Mouse (Mus musculus) testis, adult 2 months (tissue): ENCODE data around the gene Gm20517. TPM values are rescaled to one million over a fixed set of nuclear protein-coding genes. Genes with fewer than 3 reads are reported as not detected.

Experiments used
- H3K27ac ChIP-seq: fragments of 200-500 bp; 2 replicates; pipeline ENCODE4 v1.5.1; 2012; ENCODE audit warnings: low read depth, low read length; ENCODE audit not compliant: control insufficient read depth, insufficient read depth
- H3K27me3 ChIP-seq: fragments of 200-500 bp; 2 replicates; pipeline ENCODE4 v1.6.1; 2012; ENCODE audit warnings: mild to moderate bottlenecking, low read length, moderate library complexity; ENCODE audit not compliant: control insufficient read depth, insufficient read depth
- H3K36me3 ChIP-seq: fragments of 200-500 bp; 2 replicates; pipeline ENCODE4 v1.6.1; 2012; ENCODE audit warnings: mild to moderate bottlenecking, low read length; ENCODE audit not compliant: control insufficient read depth, insufficient read depth
- H3K4me1 ChIP-seq: fragments of 200-500 bp; 2 replicates; pipeline ENCODE4 v1.6.1; 2012; ENCODE audit warnings: low read length; ENCODE audit not compliant: control insufficient read depth, insufficient read depth
- H3K4me3 ChIP-seq: fragments of 200-500 bp; 2 replicates; pipeline ENCODE4 v1.5.1; 2012; ENCODE audit warnings: low read depth, mild to moderate bottlenecking, low read length, moderate library complexity, mixed read lengths; ENCODE audit not compliant: control insufficient read depth
- CTCF ChIP-seq: fragments of 200-500 bp; IDR thresholded peaks from 2 replicates; pipeline ENCODE4 v1.5.1; 2012; ENCODE audit warnings: low read depth, mild to moderate bottlenecking, inconsistent platforms, low read length, moderate library complexity; ENCODE audit not compliant: control insufficient read depth, insufficient read depth, insufficient replicate concordance
- POLR2A ChIP-seq: fragments of 200-500 bp; IDR thresholded peaks from 2 replicates; pipeline ENCODE4 v1.6.1; 2012; ENCODE audit warnings: low read depth, mild to moderate bottlenecking, inconsistent platforms, low read length, moderate library complexity; ENCODE audit not compliant: control insufficient read depth
- polyA plus RNA-seq: library from polyadenylated mRNA; depleted of rRNA; stranded (reverse); fragments of >200 nt; gene quantifications from 2 replicates; pipeline ENCODE4 v1.2.3, GENCODE M21; 2012

The Gm20517 gene
- polyA plus RNA-seq, 1 experiment, result 20.6 TPM

DNA sequence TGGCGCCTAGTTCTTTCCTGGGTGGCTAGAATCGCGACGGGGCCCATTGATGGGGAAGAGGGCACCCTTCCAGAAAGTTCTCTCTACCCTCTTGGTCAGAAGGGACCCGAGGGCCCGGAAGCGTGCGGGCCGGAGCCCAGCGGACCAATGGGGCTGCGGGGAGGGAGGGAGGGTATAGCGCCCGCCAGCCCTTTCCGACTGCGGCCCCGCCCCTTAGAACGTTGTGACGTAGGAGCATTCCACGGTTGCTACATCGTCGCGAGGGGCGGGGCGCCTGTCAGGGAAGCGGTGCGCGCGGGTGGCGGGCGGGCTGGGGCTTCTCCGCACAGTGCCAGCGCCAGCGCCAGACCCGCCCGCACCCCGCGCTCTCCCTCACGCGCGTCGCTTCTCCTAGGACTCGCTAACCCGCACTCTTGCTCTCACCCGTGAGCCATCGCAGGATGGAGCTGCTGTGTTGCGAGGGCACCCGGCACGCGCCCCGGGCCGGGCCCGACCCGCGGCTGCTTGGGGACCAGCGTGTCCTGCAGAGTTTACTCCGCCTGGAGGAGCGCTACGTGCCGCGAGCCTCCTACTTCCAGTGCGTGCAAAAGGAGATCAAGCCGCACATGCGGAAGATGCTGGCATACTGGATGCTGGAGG, 18.1 kb upstream of the Gm20517 start:
- peaks cover 29% of the 10 kb centered on the region for H3K4me1 ChIP-seq
- peak overlapping the region; percentile 54 for H3K27ac ChIP-seq
- no peaks in the 10 kb centered on the region for H3K36me3 ChIP-seq
- H3K27me3 ChIP-seq, result no peaks in the 10 kb centered on the region
- peak overlapping the region; percentile 82 for H3K4me3 ChIP-seq
- TF ChIP-seq CTCF, result no peak
- TF ChIP-seq POLR2A, result 0 out of 2 replicates have a peak, but pooled peaks have one; percentile 8

DNA sequence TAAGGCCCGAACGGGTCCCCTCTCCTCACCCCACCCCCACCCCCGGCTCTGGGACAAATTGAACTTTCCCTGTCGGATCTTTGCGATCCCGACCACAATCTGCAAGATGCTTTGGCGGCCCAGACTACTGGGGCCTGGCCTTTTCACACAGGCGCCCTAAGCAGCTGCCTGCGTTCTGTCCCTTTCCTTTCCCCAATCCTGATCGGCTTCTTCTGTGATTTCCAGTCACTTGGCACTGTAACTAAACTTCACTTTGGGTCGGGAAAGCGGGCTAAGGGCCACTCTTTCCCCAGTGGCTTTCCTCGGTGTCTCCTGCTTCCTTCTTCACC, 17.6 kb upstream of the Gm20517 start:
- TF ChIP-seq CTCF (no peak), POLR2A (no peak)
- Histone ChIP-seq H3K27ac (peak overlapping the region; percentile 65), H3K4me3 (peak overlapping the region; percentile 82), H3K4me1 (peaks cover 29% of the 10 kb centered on the region), H3K27me3 (no peaks in the 10 kb centered on the region), H3K36me3 (no peaks in the 10 kb centered on the region)

DNA sequence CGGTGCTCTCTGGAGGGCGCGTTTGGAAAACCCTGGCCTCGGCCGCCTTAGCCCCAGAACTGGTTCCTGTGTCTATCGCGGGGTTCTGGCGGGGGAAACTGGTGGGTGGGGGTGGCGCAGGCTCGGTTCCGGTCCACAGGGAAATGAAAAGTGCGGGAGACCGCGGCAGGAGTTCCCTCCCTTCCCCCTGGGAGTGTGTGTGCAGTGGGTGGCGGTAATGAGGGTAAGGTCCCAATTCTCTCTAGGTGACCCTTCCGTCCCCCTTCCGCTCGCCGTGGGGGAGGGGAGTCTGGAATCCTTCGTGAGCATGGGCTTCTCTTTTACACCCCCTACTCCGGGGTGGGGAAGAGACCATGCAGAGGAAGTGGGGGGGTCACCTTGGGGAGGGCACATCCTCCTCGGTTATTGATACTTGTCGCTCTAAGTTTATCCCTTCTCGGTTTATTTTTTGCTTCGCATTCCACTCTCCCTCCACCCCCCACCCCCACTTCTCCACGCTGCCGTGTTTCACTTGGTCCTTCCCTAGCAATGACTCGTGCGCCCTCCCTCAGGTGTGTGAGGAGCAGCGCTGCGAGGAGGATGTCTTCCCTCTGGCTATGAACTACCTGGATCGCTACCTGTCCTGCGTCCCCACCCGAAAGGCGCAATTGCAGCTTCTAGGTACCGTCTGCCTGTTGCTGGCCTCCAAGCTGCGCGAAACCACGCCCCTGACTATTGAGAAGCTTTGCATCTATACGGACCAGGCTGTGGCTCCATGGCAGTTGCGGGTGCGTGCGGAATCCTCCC, 17.0 kb upstream of the Gm20517 start:
- H3K27me3 ChIP-seq, result no peaks in the 10 kb centered on the region
- H3K36me3 ChIP-seq, result no peaks in the 10 kb centered on the region
- H3K4me1 ChIP-seq, result peaks cover 29% of the 10 kb centered on the region

DNA sequence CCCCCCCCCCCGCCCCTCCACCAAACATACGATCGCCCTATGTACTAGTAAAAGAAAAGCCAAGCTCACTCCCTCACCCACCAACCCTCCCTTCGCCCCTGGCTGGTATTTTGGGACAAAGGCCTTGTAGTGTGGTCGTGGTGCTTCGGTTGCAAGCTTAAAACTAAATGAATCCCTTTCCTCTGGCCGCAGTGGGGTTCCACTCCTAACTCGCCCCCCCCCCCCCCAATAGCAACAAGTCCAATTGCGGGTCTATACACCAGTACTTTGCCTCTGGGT, 16.5 kb upstream of the Gm20517 start:
- peak overlapping the region; percentile 57; the same call in 1 of the 2 replicates for H3K27ac ChIP-seq
- H3K4me1 ChIP-seq, result peaks cover 29% of the 10 kb centered on the region
- H3K27me3 ChIP-seq, result no peaks in the 10 kb centered on the region
- H3K4me3 ChIP-seq, result peak overlapping the region; percentile 81
- no peaks in the 10 kb centered on the region for H3K36me3 ChIP-seq
- TF ChIP-seq CTCF (no peak), POLR2A (no peak)

More for the DNA sequence above, 17.0 kb upstream of the Gm20517 start:
- H3K4me3 ChIP-seq, result peak overlapping the region; percentile 82
- TF ChIP-seq CTCF, result no peak
- no peak for TF ChIP-seq POLR2A
- peak overlapping the region; percentile 65 for H3K27ac ChIP-seq

DNA sequence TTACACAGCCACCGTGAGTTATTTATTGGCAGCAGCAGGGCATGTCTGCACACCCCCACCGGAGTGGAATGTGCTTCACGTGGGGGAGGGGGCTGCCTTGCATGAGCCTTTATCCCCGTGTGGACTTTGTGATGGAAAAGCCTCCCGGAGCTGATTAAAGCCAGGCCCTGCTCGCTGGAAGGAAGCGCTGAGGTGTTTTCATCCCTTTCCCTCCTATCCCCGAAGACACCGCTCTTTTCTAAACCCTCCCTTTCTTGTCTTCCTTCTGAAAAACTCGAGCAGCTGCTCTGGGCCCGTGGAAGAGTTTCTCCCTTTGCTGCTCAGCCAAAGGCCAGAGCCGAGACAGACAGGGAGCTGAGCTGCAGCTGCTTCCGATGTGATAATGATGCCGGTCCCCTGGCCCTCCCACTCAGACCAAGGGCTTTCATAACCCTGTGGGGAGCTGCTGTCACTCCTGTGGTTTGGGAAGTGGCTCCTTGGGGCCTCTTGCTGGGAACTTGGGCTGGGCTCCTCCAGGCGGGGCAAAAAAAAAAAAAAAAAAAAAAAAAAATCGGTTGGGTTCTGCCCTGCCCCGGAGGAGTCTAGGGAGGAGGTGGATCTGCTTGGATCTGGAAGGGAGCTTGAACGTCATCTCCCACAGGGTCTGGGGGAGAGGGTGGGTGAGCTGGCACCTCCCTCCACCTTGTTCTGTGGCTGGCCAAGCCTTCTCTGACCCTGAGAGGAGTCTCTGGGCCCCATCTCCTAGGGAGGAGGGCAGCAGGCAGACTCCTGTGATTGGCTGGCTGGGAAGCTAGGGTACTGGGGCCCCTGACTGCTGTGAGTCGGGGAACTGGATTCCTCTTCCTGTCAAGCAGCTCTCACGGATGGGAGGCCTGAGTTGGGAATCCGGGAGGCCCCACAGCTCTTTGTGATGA, 15.9 kb upstream of the Gm20517 start:
- Histone ChIP-seq H3K27ac (peak overlapping the region; percentile 57), H3K4me3 (peak overlapping the region; percentile 81), H3K4me1 (peaks cover 29% of the 10 kb centered on the region), H3K36me3 (no peaks in the 10 kb centered on the region), H3K27me3 (no peaks in the 10 kb centered on the region)
- TF ChIP-seq POLR2A, result no peak
- TF ChIP-seq CTCF, result no peak

DNA sequence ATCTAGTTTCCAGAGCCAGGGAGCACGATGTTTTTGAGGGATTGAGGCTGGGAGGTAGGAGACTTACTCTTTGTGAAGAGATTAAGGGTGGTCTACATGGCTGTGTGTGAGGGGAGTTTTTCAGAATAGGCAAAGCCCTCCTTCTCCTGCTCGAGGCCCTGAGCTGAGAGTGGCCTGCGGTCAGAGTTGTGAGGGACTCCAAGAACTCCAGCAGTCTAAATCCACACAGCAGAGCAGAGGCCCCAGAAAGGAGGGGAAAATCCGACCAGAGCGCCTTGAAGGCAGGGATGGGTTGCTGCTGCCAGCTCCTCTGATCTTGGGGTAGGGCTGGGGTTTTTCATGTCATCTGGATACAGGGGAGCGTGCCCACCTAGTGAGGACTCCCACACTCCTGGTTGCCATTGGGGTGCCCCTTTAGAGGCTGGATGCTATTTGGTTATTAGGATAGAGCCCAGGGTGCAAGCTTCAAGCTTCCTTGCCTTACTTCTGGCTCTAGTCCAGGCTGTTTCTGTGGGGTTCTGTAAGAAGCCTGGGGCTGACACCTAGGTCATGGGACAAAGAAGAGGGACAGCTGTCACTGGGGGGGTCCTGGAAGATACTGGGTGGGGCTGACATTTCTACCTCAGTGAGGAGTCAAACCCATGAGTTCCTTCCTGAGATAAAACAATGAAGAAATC, 15.1 kb upstream of the Gm20517 start:
- Histone ChIP-seq H3K4me3 (peak overlapping the region; percentile 2; the same call in 1 of the 2 replicates), H3K36me3 (no peaks in the 10 kb centered on the region), H3K4me1 (peaks cover 29% of the 10 kb centered on the region), H3K27ac (no peak overlapping the region), H3K27me3 (no peaks in the 10 kb centered on the region)
- TF ChIP-seq POLR2A (no peak), CTCF (no peak)

DNA sequence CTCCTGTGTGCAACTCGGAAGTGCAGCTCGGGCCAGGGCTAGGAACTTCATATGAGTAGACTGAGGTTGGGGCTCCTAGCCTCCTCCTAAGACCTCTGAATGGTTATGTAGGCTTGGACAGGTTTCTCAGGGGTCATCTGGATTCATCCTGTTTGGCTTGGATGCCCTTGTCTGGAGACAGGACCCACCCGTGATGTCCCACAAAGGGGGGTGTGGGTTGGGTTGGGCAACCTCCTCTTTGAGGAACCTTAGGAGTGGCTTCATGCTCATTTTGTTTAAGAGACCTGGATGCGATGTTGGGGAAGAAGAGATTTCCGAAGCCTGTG, 14.6 kb upstream of the Gm20517 start:
- TF ChIP-seq CTCF (no peak), POLR2A (no peak)
- H3K36me3 ChIP-seq, result no peaks in the 10 kb centered on the region; the same call in 1 of the 2 replicates
- no peak overlapping the region for H3K27ac ChIP-seq
- no peak overlapping the region for H3K4me3 ChIP-seq
- no peaks in the 10 kb centered on the region for H3K27me3 ChIP-seq
- peaks cover 29% of the 10 kb centered on the region for H3K4me1 ChIP-seq
